Mouse (Mus musculus) spleen, adult 2 months (tissue): Measurements from ENCODE around the gene Trim41.

Experiments used
- CTCF ChIP-seq: fragments of 200-500 bp; IDR thresholded peaks from 2 replicates; pipeline ENCODE4 v1.5.1; 2011; ENCODE audit warnings: mild to moderate bottlenecking, inconsistent platforms; ENCODE audit not compliant: insufficient read depth, insufficient read length, insufficient replicate concordance; ENCODE audit errors: extremely low read depth
- POLR2A ChIP-seq: fragments of 200-500 bp; IDR thresholded peaks from 2 replicates; pipeline ENCODE4 v1.6.1; 2011; ENCODE audit warnings: low read depth, low read length, inconsistent platforms

DNA sequence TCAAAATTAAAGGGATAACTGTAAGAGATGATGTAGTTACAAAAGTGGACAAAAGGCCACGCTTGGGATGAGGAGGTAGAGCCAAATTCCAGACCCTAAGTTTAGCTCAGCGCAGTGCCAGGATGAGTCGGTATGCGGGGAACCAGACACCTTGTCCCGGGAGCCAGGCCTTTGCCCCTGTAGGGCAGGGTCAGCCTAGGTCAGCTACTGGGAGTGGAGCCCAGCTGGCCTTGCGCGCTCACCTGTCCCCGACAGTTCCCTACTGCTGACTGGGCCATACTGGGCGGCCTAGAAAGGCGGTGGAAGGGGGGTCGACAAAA lies 19.8 kb upstream of the Trim41 start:
- TF ChIP-seq POLR2A (no peak), CTCF (no peak)
